Mouse (Mus musculus): ENCODE results near the gene Adh7. TPM values are rescaled to one million over a fixed set of nuclear protein-coding genes. Genes with fewer than 3 reads are reported as not detected.

The Adh7 gene
- polyA plus RNA-seq, 1 experiment from 2014 or later, result 5.8 TPM

- TF ChIP-seq CTCF (IDR thresholded peaks at IDR 0.05), result no peak
- in situ Hi-C loops (cut with MboI; ENCODE audit: low pct_unique_long_range_greater_than_20kb), result loop anchor here (5.0 to 10.0 kb wide), 2 partner anchors 181 to 214 kb away; no protein-coding TSS in a partner anchor
- ChIA-PET CTCF (interaction anchor here (1.4 to 3.7 kb wide), 4 partner anchors 10 to 24 kb away, joined by 3 to 20 read pairs (median 12); no protein-coding TSS in a partner anchor), POLR2A (interaction anchor here (1.5 kb wide), 1 partner anchor 23 kb away, joined by 5 read pairs; no protein-coding TSS in a partner anchor)
- DNase-seq (ENCODE audit: low read depth, low spot score), result no peak
- no peak for ATAC-seq
- H3K27me3 ChIP-seq, result no peaks in the 10 kb centered on the region
Observed at GRCm38 (mm10) chr3:138221116-138221515, 3.6 kb downstream of the Adh7 start.

- in situ Hi-C loops (cut with MboI; ENCODE audit: low pct_unique_long_range_greater_than_20kb), result loop anchor here (5.0 to 10.0 kb wide), 2 partner anchors 180 to 212 kb away; no protein-coding TSS in a partner anchor
- POLR2A ChIA-PET, result interaction anchor here (1.5 kb wide), 1 partner anchor 24 kb away, joined by 5 read pairs; no protein-coding TSS in a partner anchor
- ATAC-seq (no peak), DNase-seq (ENCODE audit: low read depth, low spot score) (no peak)
- no peaks in the 10 kb centered on the region for H3K27me3 ChIP-seq
- no peak for TF ChIP-seq CTCF (IDR thresholded peaks at IDR 0.05)
- CTCF ChIA-PET, result interaction anchor here (0.9 to 3.7 kb wide), 10 partner anchors 9 to 186 kb away, joined by 3 to 20 read pairs (median 8); no protein-coding TSS in a partner anchor
Observed at GRCm38 (mm10) chr3:138222511-138222910, 5.0 kb downstream of the Adh7 start.

GRCm38 (mm10) chr3:138222952-138223351, 5.4 kb downstream of the Adh7 start:
- TF ChIP-seq CTCF (IDR thresholded peaks at IDR 0.05), result peak; percentile 95
- CTCF ChIA-PET, result interaction anchor here (0.6 to 3.7 kb wide), 11 partner anchors 9 to 214 kb away, joined by 3 to 20 read pairs (median 7); no protein-coding TSS in a partner anchor
- in situ Hi-C loops (cut with MboI; ENCODE audit: low pct_unique_long_range_greater_than_20kb), result loop anchor here (5.0 to 10.0 kb wide), 2 partner anchors 179 to 212 kb away; no protein-coding TSS in a partner anchor
- H3K27me3 ChIP-seq, result no peaks in the 10 kb centered on the region
- POLR2A ChIA-PET, result interaction anchor here (1.5 kb wide), 1 partner anchor 25 kb away, joined by 5 read pairs; no protein-coding TSS in a partner anchor
- ATAC-seq (peak; percentile 76), DNase-seq (ENCODE audit: low read depth, low spot score) (no peak)

- no peaks in the 10 kb centered on the region for H3K27me3 ChIP-seq
- DNase-seq (ENCODE audit: low read depth, low spot score), result no peak
- ChIA-PET POLR2A (no interaction called here), CTCF (interaction anchor here (1.1 to 3.7 kb wide), 5 partner anchors 16 to 207 kb away, joined by 3 to 20 read pairs (median 7); no protein-coding TSS in a partner anchor)
- no peak for TF ChIP-seq CTCF (IDR thresholded peaks at IDR 0.05)
- ATAC-seq, result no peak
- in situ Hi-C loops (cut with MboI; ENCODE audit: low pct_unique_long_range_greater_than_20kb), result loop anchor here (5.0 to 10.0 kb wide), 2 partner anchors 178 to 210 kb away; no protein-coding TSS in a partner anchor
Observed at GRCm38 (mm10) chr3:138224363-138224954, 6.9 kb downstream of the Adh7 start.

- in situ Hi-C loops (cut with MboI; ENCODE audit: low pct_unique_long_range_greater_than_20kb), result loop anchor here (10.0 kb wide), 1 partner anchor 209 kb away; no protein-coding TSS in a partner anchor
- ATAC-seq, result peak; percentile 26
- ChIA-PET CTCF (interaction anchor here (1.0 to 1.7 kb wide), 3 partner anchors 15 to 206 kb away, joined by 3 to 5 read pairs (median 3); no protein-coding TSS in a partner anchor), POLR2A (no interaction called here)
- TF ChIP-seq CTCF (IDR thresholded peaks at IDR 0.05), result no peak
- H3K27me3 ChIP-seq, result no peaks in the 10 kb centered on the region
- DNase-seq (ENCODE audit: low read depth, low spot score), result no peak
Observed at GRCm38 (mm10) chr3:138225331-138225730, 7.8 kb downstream of the Adh7 start.

GRCm38 (mm10) chr3:138225853-138226252, 8.3 kb downstream of the Adh7 start:
- POLR2A ChIA-PET, result no interaction called here
- DNase-seq (ENCODE audit: low read depth, low spot score) (no peak), ATAC-seq (no peak)
- in situ Hi-C loops (cut with MboI; ENCODE audit: low pct_unique_long_range_greater_than_20kb), result loop anchor here (10.0 kb wide), 1 partner anchor 209 kb away; no protein-coding TSS in a partner anchor
- TF ChIP-seq CTCF (IDR thresholded peaks at IDR 0.05), result no peak
- CTCF ChIA-PET, result interaction anchor here (1.0 to 2.3 kb wide), 3 partner anchors 14 to 180 kb away, joined by 3 to 11 read pairs (median 3); no protein-coding TSS in a partner anchor
- H3K27me3 ChIP-seq, result no peaks in the 10 kb centered on the region

- CTCF ChIA-PET, result interaction anchor here (1.2 to 3.6 kb wide), 3 partner anchors 11 to 179 kb away, joined by 3 to 18 read pairs (median 11); no protein-coding TSS in a partner anchor
- in situ Hi-C loops (cut with MboI; ENCODE audit: low pct_unique_long_range_greater_than_20kb), result loop anchor here (10.0 kb wide), 1 partner anchor 208 kb away; no protein-coding TSS in a partner anchor
- ATAC-seq, result no peak
- no peak for DNase-seq (ENCODE audit: low read depth, low spot score)
- TF ChIP-seq CTCF (IDR thresholded peaks at IDR 0.05), result no peak
- POLR2A ChIA-PET, result no interaction called here
- H3K27me3 ChIP-seq, result no peaks in the 10 kb centered on the region
Observed at GRCm38 (mm10) chr3:138226476-138226875, 8.9 kb downstream of the Adh7 start.

GRCm38 (mm10) chr3:138227082-138227481, 9.5 kb downstream of the Adh7 start:
- in situ Hi-C loops (cut with MboI; ENCODE audit: low pct_unique_long_range_greater_than_20kb), result loop anchor here (10.0 kb wide), 1 partner anchor 208 kb away; no protein-coding TSS in a partner anchor
- ATAC-seq, result no peak
- H3K27me3 ChIP-seq, result no peaks in the 10 kb centered on the region
- no peak for TF ChIP-seq CTCF (IDR thresholded peaks at IDR 0.05)
- no peak for DNase-seq (ENCODE audit: low read depth, low spot score)
- ChIA-PET CTCF (interaction anchor here (1.2 to 3.6 kb wide), 4 partner anchors 11 to 178 kb away, joined by 3 to 18 read pairs (median 14); no protein-coding TSS in a partner anchor), POLR2A (no interaction called here)

- CTCF ChIA-PET, result interaction anchor here (1.1 to 3.6 kb wide), 5 partner anchors 11 to 180 kb away, joined by 3 to 18 read pairs (median 11); no protein-coding TSS in a partner anchor
- in situ Hi-C loops (cut with MboI; ENCODE audit: low pct_unique_long_range_greater_than_20kb), result loop anchor here (10.0 kb wide), 1 partner anchor 207 kb away; no protein-coding TSS in a partner anchor
- H3K27me3 ChIP-seq, result no peaks in the 10 kb centered on the region
- POLR2A ChIA-PET, result no interaction called here
- no peak for ATAC-seq
- no peak for TF ChIP-seq CTCF (IDR thresholded peaks at IDR 0.05)
- DNase-seq (ENCODE audit: low read depth, low spot score), result no peak
Observed at GRCm38 (mm10) chr3:138227782-138228181, 10.2 kb downstream of the Adh7 start.

- DNase-seq (ENCODE audit: low read depth, low spot score), result no peak
- ATAC-seq, result no peak
- H3K27me3 ChIP-seq, result no peaks in the 10 kb centered on the region
- TF ChIP-seq CTCF (IDR thresholded peaks at IDR 0.05), result no peak
- POLR2A ChIA-PET, result no interaction called here
- CTCF ChIA-PET, result interaction anchor here (1.1 to 3.6 kb wide), 4 partner anchors 10 to 177 kb away, joined by 3 to 18 read pairs (median 10); no protein-coding TSS in a partner anchor
- in situ Hi-C loops (cut with MboI; ENCODE audit: low pct_unique_long_range_greater_than_20kb), result loop anchor here (10.0 kb wide), 1 partner anchor 205 kb away; no protein-coding TSS in a partner anchor
Observed at GRCm38 (mm10) chr3:138229448-138229847, 11.9 kb downstream of the Adh7 start.
